Mouse (Mus musculus) ES-Bruce4 (cell line): Measurements from ENCODE around the gene Olfr695.

Experiments used
- CTCF ChIP-seq: IDR thresholded peaks from one replicate; pipeline ENCODE4 v1.8.1; 2011; ENCODE audit warnings: low read depth, low read length
- EP300 ChIP-seq: IDR thresholded peaks from 2 replicates; pipeline ENCODE4 v1.6.1; 2011; ENCODE audit warnings: low read depth, low read length; ENCODE audit not compliant: insufficient read depth
- POLR2A ChIP-seq: IDR thresholded peaks from one replicate; pipeline ENCODE4 v1.8.1; 2011; ENCODE audit warnings: low read length; ENCODE audit not compliant: insufficient read depth

DNA sequence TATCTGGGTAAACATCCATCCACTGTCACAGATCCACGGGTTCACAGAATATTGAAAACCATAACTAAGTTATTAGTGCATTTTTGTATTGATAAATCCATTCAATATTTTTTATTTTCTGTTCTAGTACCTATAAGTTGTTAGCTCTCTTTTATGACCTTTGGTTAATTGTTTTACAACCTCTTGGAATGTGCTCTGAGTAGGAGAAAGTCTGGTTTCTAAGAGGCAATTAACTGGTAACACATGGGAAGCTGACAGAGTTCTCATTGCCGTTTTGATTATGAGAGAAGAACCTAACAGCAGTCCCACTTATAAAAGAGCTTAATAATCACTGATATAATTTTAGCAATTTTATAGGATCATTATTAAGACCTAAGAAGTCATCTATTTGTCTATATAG lies 17.5 kb upstream of the Olfr695 start:
- TF ChIP-seq POLR2A (no peak), CTCF (no peak), EP300 (no peak)
